Mouse (Mus musculus) midbrain, embryonic 11.5 days (tissue): ENCODE data around the gene Has1. TPM values are rescaled to one million over a fixed set of nuclear protein-coding genes. Genes with fewer than 3 reads are reported as not detected.
A peak's percentile ranks its signal among the peaks of the same experiment; 100 is the strongest.

Experiments used
- ATAC-seq: fragments of 200-750 bp; cut with Nextera tagmentation; 2 replicates; pipeline ENCODE4 v1.8.0; 2017; ENCODE audit warnings: moderate TSS enrichment, moderate library complexity; ENCODE audit not compliant: low FRiP score
- DNase-seq: peaks from one replicate; pipeline ENCODE4 v3.0.0; 2015; ENCODE audit warnings: low spot score; ENCODE audit errors: missing footprints
- H3K27ac ChIP-seq: fragments of 300-500 bp; sonication (generic); 2 replicates; pipeline ENCODE4 v1.5.1; 2014; ENCODE audit warnings: low read depth, low read length
- H3K27me3 ChIP-seq: fragments of 300-500 bp; sonication (generic); 2 replicates; pipeline ENCODE4 v1.6.1; 2014; ENCODE audit warnings: mild to moderate bottlenecking, low read length, moderate library complexity, mixed read lengths; ENCODE audit not compliant: control insufficient read depth, insufficient read depth
- H3K36me3 ChIP-seq: fragments of 300-500 bp; sonication (generic); 2 replicates; pipeline ENCODE4 v1.6.1; 2014; ENCODE audit warnings: mild to moderate bottlenecking, low read length, moderate library complexity, mixed read lengths; ENCODE audit not compliant: control insufficient read depth, insufficient read depth
- H3K4me1 ChIP-seq: fragments of 300-500 bp; sonication (generic); 2 replicates; pipeline ENCODE4 v1.6.1; 2014; ENCODE audit warnings: low read length; ENCODE audit not compliant: control insufficient read depth, insufficient read depth
- H3K4me2 ChIP-seq: fragments of 300-500 bp; sonication (generic); 2 replicates; pipeline ENCODE4 v1.6.1; 2014; ENCODE audit warnings: mild to moderate bottlenecking, moderate library complexity
- H3K4me3 ChIP-seq: fragments of 300-500 bp; sonication (generic); 2 replicates; pipeline ENCODE4 v1.5.1; 2014; ENCODE audit warnings: low read depth, low read length
- H3K9ac ChIP-seq: fragments of 300-500 bp; sonication (generic); 2 replicates; pipeline ENCODE4 v1.6.1; 2014; ENCODE audit warnings: low read length
- H3K9me3 ChIP-seq: fragments of 300-500 bp; sonication (generic); 2 replicates; pipeline ENCODE4 v1.6.1; 2016; ENCODE audit warnings: low read length; ENCODE audit not compliant: control insufficient read depth
- WGBS: fragments of 180-500 bp; shearing (Covaris S2); extraction: QIAGEN DNeasy Blood & Tissue Kit; methylation state at CpG from one replicate; pipeline ENCODE4 v1.1.7; 2014; 5-methylcytosine and 5-hydroxymethylcytosine counted together
- polyA plus RNA-seq: library from polyadenylated mRNA; unstranded; fragments of >200 nt; fragmentation: Nextera tagmentation; extraction: Ambion mirVana; gene quantifications from 2 replicates; pipeline ENCODE4 v1.2.1, GENCODE M21; 2014

Gene Has1
- polyA plus RNA-seq, 1 experiment from 2014 or later, result 0.38 TPM

DNA sequence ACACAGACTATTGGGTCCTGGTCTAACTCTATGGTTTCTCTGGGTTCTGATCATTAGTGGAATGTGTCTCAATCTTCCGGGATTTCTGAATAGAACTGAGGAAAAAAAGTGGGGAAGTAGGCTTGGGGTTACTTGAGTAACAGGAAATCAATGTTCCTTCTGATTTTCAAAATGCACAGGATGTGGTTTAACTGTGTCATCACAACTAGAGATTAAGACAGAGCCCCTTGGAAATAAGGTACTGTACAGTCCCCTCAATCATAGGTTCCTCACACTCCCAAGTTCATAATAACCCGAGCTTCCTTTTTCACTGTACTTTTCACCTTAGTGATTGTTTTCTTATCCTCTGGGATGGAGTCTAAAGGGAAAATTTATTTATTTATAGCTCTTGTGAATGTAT, 16.7 kb upstream of the Has1 start:
- H3K36me3 ChIP-seq, result no peaks in the 10 kb centered on the region
- H3K9ac ChIP-seq, result no peak overlapping the region
- no peak for DNase-seq
- no peaks in the 10 kb centered on the region for H3K4me1 ChIP-seq
- no peak for ATAC-seq
- no peak overlapping the region for H3K27ac ChIP-seq
- H3K27me3 ChIP-seq, result no peaks in the 10 kb centered on the region
- no peak overlapping the region for H3K4me3 ChIP-seq
- WGBS, result 95% methylated on average over 2 of the region's 2 CpGs
- no peak overlapping the region for H3K4me2 ChIP-seq
- H3K9me3 ChIP-seq, result peaks cover 3% of the 10 kb centered on the region; the same call in 1 of the 2 replicates

GRCm38 (mm10) chr17:17870892-17871550, 16.0 kb upstream of the Has1 start:
- peaks cover 3% of the 10 kb centered on the region; the same call in 1 of the 2 replicates for H3K9me3 ChIP-seq
- WGBS, result 84% methylated on average over 2 of the region's 2 CpGs
- H3K4me2 ChIP-seq, result no peak overlapping the region
- DNase-seq (no peak), ATAC-seq (no peak)
- no peaks in the 10 kb centered on the region for H3K36me3 ChIP-seq
- H3K27ac ChIP-seq, result no peak overlapping the region
- H3K4me1 ChIP-seq, result no peaks in the 10 kb centered on the region
- no peak overlapping the region for H3K4me3 ChIP-seq
- H3K27me3 ChIP-seq, result no peaks in the 10 kb centered on the region
- H3K9ac ChIP-seq, result no peak overlapping the region

DNA sequence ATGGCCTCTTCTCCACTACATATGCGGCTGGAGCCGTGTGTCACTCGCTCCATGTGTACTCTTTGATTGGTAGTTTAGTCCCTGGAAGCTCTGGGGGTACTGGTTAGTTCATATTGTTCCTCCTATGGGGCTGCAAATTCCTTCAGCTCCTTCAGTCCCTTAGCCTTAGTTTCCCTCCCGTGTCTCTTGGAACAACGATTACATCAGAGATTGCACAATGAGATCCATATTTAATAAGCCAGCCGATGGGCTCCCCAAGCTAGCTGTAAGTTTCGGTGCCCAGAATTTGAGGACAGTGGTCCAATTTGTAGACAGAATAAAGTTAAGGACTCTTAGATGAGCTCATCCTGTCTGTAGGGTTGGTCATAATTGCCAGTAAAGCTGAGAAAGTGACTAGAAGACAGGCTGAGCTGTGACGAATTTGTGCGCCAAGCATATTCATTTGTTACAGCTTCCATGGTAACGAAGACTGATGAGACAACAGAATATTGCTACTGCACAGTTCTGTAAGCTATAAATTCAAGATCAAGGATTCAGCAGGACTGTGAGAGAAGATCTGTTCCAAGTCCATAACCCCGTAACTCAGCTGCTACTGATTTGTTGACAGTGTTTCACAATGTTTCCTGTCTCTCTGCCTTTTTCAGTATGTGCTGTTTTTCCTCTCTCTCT, 11.9 kb upstream of the Has1 start:
- H3K4me2 ChIP-seq, result no peak overlapping the region
- no peaks in the 10 kb centered on the region for H3K36me3 ChIP-seq
- no peak overlapping the region for H3K4me3 ChIP-seq
- no peaks in the 10 kb centered on the region for H3K9me3 ChIP-seq
- no peak for DNase-seq
- H3K4me1 ChIP-seq, result no peaks in the 10 kb centered on the region
- 90% methylated on average over 11 of the region's 11 CpGs for WGBS
- no peak for ATAC-seq
- H3K27me3 ChIP-seq, result no peaks in the 10 kb centered on the region
- H3K27ac ChIP-seq, result no peak overlapping the region
- no peak overlapping the region for H3K9ac ChIP-seq

DNA sequence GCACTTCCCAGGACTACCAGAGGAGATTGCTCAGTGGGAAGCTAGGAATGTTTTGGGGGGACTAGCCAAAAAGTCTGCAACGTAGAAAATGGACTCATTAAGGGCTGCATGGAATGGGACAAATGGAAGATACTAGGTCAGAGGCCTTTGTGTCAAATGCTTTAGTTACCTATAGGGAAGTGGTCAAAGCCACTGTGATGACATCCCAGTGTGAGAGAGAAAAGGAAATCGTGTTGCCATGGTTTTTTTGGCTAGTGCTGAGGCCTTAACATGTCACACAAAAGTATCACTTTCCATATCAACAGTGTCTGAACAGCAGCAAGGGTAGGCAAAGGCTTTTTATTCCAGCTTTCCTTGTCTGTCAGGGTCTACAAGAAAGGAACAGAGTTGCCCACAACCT, 10.2 kb upstream of the Has1 start:
- Histone ChIP-seq H3K36me3 (no peaks in the 10 kb centered on the region), H3K4me1 (no peaks in the 10 kb centered on the region), H3K27me3 (no peaks in the 10 kb centered on the region), H3K9me3 (no peaks in the 10 kb centered on the region), H3K27ac (no peak overlapping the region), H3K4me3 (no peak overlapping the region), H3K4me2 (no peak overlapping the region), H3K9ac (no peak overlapping the region)
- WGBS, result 68% methylated on average over 2 of the region's 2 CpGs
- no peak for DNase-seq
- no peak for ATAC-seq

GRCm38 (mm10) chr17:17862360-17862759, 7.4 kb upstream of the Has1 start:
- no peak overlapping the region for H3K4me2 ChIP-seq
- no peak overlapping the region for H3K9ac ChIP-seq
- DNase-seq (no peak), ATAC-seq (no peak)
- H3K36me3 ChIP-seq, result no peaks in the 10 kb centered on the region
- no peak overlapping the region for H3K27ac ChIP-seq
- H3K27me3 ChIP-seq, result no peaks in the 10 kb centered on the region
- no peaks in the 10 kb centered on the region for H3K4me1 ChIP-seq
- 78% methylated on average over 1 of the region's 1 CpGs for WGBS
- no peaks in the 10 kb centered on the region for H3K9me3 ChIP-seq
- no peak overlapping the region for H3K4me3 ChIP-seq

DNA sequence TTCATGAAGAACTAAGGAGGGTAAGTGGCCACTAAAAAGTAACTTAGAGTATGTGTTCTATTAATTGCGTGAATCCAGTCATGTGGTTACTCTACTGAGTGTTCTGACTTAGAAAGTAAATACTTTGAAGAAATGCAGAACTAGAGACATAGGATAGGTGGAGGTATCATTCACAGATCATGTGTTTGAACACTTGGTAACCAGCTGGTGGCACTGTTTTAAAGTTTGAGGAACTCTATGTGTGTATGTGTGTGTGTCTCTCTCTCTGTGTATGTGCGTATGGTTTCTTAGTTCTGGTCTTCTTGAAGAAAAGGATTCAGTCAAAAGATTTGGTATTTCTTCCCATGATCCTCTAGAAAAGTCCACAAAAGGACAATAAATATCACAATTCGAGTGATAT, 5.1 kb upstream of the Has1 start:
- no peak overlapping the region for H3K27ac ChIP-seq
- H3K9ac ChIP-seq, result no peak overlapping the region
- 90% methylated on average over 3 of the region's 3 CpGs for WGBS
- no peak overlapping the region for H3K4me2 ChIP-seq
- DNase-seq, result no peak
- no peaks in the 10 kb centered on the region for H3K36me3 ChIP-seq
- H3K4me3 ChIP-seq, result no peak overlapping the region
- H3K9me3 ChIP-seq, result no peaks in the 10 kb centered on the region
- ATAC-seq, result no peak
- no peaks in the 10 kb centered on the region for H3K4me1 ChIP-seq
- no peaks in the 10 kb centered on the region for H3K27me3 ChIP-seq

GRCm38 (mm10) chr17:17857446-17857845, 2.4 kb upstream of the Has1 start:
- Histone ChIP-seq H3K36me3 (no peaks in the 10 kb centered on the region), H3K9ac (no peak overlapping the region), H3K4me1 (no peaks in the 10 kb centered on the region), H3K4me3 (no peak overlapping the region), H3K27ac (no peak overlapping the region), H3K9me3 (no peaks in the 10 kb centered on the region), H3K4me2 (no peak overlapping the region), H3K27me3 (no peaks in the 10 kb centered on the region)
- ATAC-seq (no peak), DNase-seq (no peak)
- WGBS, result 100% methylated on average over 1 of the region's 1 CpGs

GRCm38 (mm10) chr17:17856612-17857011, 1.6 kb upstream of the Has1 start:
- no peak overlapping the region for H3K4me2 ChIP-seq
- WGBS, result 95% methylated on average over 1 of the region's 1 CpGs
- no peak overlapping the region for H3K27ac ChIP-seq
- H3K9me3 ChIP-seq, result no peaks in the 10 kb centered on the region
- H3K4me3 ChIP-seq, result no peak overlapping the region
- H3K4me1 ChIP-seq, result no peaks in the 10 kb centered on the region
- ATAC-seq (no peak), DNase-seq (no peak)
- no peaks in the 10 kb centered on the region for H3K36me3 ChIP-seq
- H3K27me3 ChIP-seq, result no peaks in the 10 kb centered on the region
- H3K9ac ChIP-seq, result no peak overlapping the region

DNA sequence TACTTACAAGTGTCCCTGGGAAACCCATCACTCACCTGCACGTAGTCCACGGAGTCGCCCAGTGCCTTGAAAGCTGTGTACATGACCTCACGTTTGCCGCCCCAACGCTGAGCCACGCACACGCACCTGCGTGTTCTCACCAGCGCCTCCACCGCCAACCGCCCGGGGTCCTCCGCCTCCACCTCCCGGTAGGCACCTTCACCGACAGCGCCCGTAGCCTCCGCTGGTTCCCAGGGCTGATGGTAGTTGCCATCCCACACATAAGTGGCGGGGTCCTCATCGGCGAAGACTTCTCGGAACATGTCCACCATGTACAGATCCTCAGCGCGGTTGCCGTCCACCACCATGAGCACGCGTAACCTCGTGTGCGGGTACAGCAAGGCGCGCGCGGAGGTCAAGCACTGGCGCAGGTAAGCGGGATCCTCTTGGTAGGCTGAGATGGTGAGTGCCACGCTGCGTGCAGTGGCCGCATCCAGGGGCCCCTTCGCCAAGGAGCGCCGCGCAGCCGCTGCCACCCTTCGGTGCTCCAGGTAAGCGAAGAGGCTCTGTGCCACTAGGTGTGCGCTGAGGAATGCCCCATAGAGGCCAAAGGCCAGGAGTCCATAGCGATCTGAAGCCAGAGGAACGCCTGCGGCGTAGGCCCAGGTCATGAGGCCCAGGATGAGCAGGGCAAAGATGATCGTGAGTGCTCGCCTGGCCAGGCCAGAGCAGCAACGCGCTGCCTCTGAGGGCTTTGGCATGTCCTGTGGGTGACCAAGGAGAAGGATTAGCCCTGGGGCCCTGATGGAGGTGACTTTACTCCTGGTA, 4.9 kb downstream of the Has1 start:
- DNase-seq (no peak), ATAC-seq (peak; percentile 46)
- Histone ChIP-seq H3K27me3 (peaks cover 8% of the 10 kb centered on the region; the same call in 1 of the 2 replicates), H3K36me3 (no peaks in the 10 kb centered on the region), H3K27ac (no peak overlapping the region), H3K4me2 (peak overlapping the region; percentile 14; the same call in 1 of the 2 replicates), H3K9ac (no peak overlapping the region), H3K9me3 (no peaks in the 10 kb centered on the region), H3K4me3 (no peak overlapping the region), H3K4me1 (no peaks in the 10 kb centered on the region)
- whole genome bisulfite sequencing, result 17% methylated on average over 55 of the region's 55 CpGs
